Comparison of ENCODE assay signal across 8 mouse cellular contexts in the genomic region with DNA sequence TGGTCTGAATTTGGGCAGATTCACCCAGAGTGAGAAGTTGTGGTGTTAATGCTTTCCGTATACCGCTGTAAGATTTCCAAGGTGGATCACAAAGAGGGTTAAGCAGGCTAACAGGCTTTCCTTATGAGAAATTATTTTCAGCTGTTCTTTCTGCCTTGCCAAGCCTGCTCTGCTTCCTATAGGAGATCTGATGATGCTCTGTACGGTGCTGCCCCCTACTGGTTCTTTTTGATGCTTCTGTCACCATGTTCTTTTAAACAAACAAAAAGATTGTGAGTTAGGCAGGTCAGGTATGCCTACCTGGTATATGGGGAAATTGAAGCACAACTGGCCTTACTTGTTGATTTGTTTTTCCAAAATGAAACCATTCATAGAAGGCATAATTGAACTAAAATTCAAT. TPM values are rescaled to one million over a fixed set of nuclear protein-coding genes. Genes with fewer than 3 reads are reported as not detected.
DNase-seq lines count a peak whose midpoint lies in the region; ATAC-seq lines count a peak whose summit lies in the region.

No protein-coding gene starts in this region.

- no peaks in the 10 kb centered on the region for H3K27me3 ChIP-seq in limb, embryonic 11.5 days (ENCODE audit: control insufficient read depth, insufficient read depth, low read length)
- no peaks in the 10 kb centered on the region for H3K27me3 ChIP-seq in midbrain, embryonic 15.5 days (replicated peaks)

- no peak overlapping the region for H3K9ac ChIP-seq in limb, embryonic 11.5 days (ENCODE audit: low read length)
- no peak overlapping the region for H3K9ac ChIP-seq in midbrain, embryonic 15.5 days

- H3K4me3 ChIP-seq in limb, embryonic 11.5 days (ENCODE audit: low read depth, low read length) = no peak overlapping the region
- no peak overlapping the region for H3K4me3 ChIP-seq in midbrain, embryonic 15.5 days

- 3% methylated on average over 3 of the region's 3 CpGs for WGBS in limb, embryonic 11.5 days
- WGBS in midbrain, embryonic 15.5 days = 5% methylated on average over 3 of the region's 3 CpGs

- H3K36me3 ChIP-seq in limb, embryonic 11.5 days (ENCODE audit: control insufficient read depth, insufficient read depth, low read length) = no peaks in the 10 kb centered on the region
- H3K36me3 ChIP-seq in midbrain, embryonic 15.5 days (replicated peaks) = no peaks in the 10 kb centered on the region

- H3K9me3 ChIP-seq in limb, embryonic 11.5 days (ENCODE audit: control insufficient read depth, low read length) = no peaks in the 10 kb centered on the region
- no peaks in the 10 kb centered on the region for H3K9me3 ChIP-seq in midbrain, embryonic 15.5 days

- H3K4me2 ChIP-seq in limb, embryonic 11.5 days (ENCODE audit: low read depth, severe bottlenecking) = no peak overlapping the region
- no peak overlapping the region for H3K4me2 ChIP-seq in midbrain, embryonic 15.5 days

- no peaks in the 10 kb centered on the region for H3K4me1 ChIP-seq in limb, embryonic 11.5 days (ENCODE audit: control insufficient read depth, insufficient read depth, low read length)
- H3K4me1 ChIP-seq in midbrain, embryonic 15.5 days = 0 out of 2 replicates have a peak, but pooled peaks cover 3% of the 10 kb centered on the region

- no peak for ATAC-seq in limb, embryonic 11.5 days (ENCODE audit: insufficient number of reproducible peaks, low FRiP score, low TSS enrichment, low read depth)
- peak; percentile 72 for ATAC-seq in midbrain, embryonic 15.5 days (replicated peaks)

- peak; percentile 91 for DNase-seq in urinary bladder, postnatal 14 days (ENCODE audit: low spot score)
- no peak for DNase-seq in urinary bladder, adult 2 months (ENCODE audit: low spot score)
- peak; percentile 69 to 90 for DNase-seq in cerebellum, postnatal 25 days
- peak; percentile 84 for DNase-seq in gastrocnemius, adult 18-20 months (ENCODE audit: low spot score)
- peak; percentile 78 to 88 for DNase-seq in kidney, adult 8-10 months
- DNase-seq in limb, embryonic 11.5 days (ENCODE audit: low spot score) = peak; percentile 87
- DNase-seq in spleen, adult 18-20 months = peak; percentile 33 to 73

- H3K27ac ChIP-seq in limb, embryonic 11.5 days (replicated peaks; ENCODE audit: low read depth, low read length) = no peak overlapping the region
- H3K27ac ChIP-seq in midbrain, embryonic 15.5 days = no peak overlapping the region

RNA-seq across cellular contexts. Expression of gene Toe1, which starts 18.5 kb away (rescaled TPM):
- polyA plus RNA-seq in urinary bladder, adult 2 months (2012; rRNA removed) = 25.8 and 31.2 TPM in 2 replicates
- total RNA-seq in gastrocnemius, adult 18-20 months (2021) = 1 to 10 TPM; 3.7 to 4.7 TPM
- 41.1 and 43.3 TPM in 2 replicates for polyA plus RNA-seq in limb, embryonic 11.5 days (2014; fragmentation: Nextera tagmentation; extraction: Ambion mirVana)
- 31.9 and 32.0 TPM in 2 replicates for polyA plus RNA-seq in midbrain, embryonic 15.5 days (2015; fragmentation: Nextera tagmentation; extraction: Ambion mirVana)

RNA-seq across cellular contexts. Expression of gene Mutyh, which starts 18.6 kb away (rescaled TPM):
- 5.0 and 6.6 TPM in 2 replicates for polyA plus RNA-seq in urinary bladder, adult 2 months (2012; rRNA removed)
- under 1 TPM; 0.80 to 0.88 TPM for total RNA-seq in gastrocnemius, adult 18-20 months (2021)
- 21.2 and 25.3 TPM in 2 replicates for polyA plus RNA-seq in limb, embryonic 11.5 days (2014; fragmentation: Nextera tagmentation; extraction: Ambion mirVana)
- polyA plus RNA-seq in midbrain, embryonic 15.5 days (2015; fragmentation: Nextera tagmentation; extraction: Ambion mirVana) = 8.3 and 9.5 TPM in 2 replicates

RNA-seq across cellular contexts. Expression of gene Hpdl, which starts 32.6 kb away (rescaled TPM):
- polyA plus RNA-seq in urinary bladder, adult 2 months (2012; rRNA removed) = 0.24 and 0.26 TPM in 2 replicates
- total RNA-seq in gastrocnemius, adult 18-20 months (2021) = 1 to 10 TPM; 1.1 to 1.6 TPM
- 1.2 and 1.4 TPM in 2 replicates for polyA plus RNA-seq in limb, embryonic 11.5 days (2014; fragmentation: Nextera tagmentation; extraction: Ambion mirVana)
- polyA plus RNA-seq in midbrain, embryonic 15.5 days (2015; fragmentation: Nextera tagmentation; extraction: Ambion mirVana) = 0.59 and 0.92 TPM in 2 replicates
